Mouse (Mus musculus) T-helper 1 cell (primary cell): ENCODE measurements around the gene BC037034.

Experiments
- in situ Hi-C: fragments of 300-600 bp; cut with MboI, MseI; formaldehyde crosslinking; loops from one replicate; pipeline ENCODE4 v1.15.1; 2025; ENCODE audit warnings: high pct_unique_total_duplicates

The BC037034 gene

DNA sequence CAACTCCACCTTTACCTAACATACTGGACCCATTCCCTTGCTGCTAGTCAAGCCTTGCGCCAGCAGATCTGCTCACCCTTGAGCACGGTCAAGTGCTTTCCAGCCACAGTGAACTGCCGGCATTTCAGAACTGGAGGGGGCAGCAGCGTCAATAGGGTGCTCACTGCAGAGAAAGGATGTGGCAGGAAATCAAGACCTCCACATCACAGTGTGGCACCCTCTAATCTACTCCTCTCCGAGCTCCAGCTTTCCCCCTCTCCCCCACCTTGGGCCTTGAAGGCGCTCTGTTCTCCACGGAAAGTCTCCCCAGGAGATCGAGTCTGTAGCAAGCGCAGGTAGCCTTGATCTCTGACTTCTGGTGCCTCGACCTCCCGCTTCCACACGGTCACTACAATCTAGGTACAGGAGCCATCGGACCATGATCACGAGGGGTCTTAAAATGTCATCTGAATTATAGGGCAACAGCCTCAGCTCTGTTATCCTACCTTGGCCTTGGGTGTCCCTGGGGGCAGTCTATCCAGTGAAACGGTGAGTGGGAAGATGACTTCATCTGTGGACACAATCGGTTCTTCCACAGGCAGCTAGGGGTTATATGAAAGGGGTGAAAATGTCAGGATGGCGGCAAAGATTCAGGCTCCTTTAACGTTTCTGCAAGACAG, 1.1 kb downstream of the BC037034 start:
- in situ Hi-C loops, result no loop called here

DNA sequence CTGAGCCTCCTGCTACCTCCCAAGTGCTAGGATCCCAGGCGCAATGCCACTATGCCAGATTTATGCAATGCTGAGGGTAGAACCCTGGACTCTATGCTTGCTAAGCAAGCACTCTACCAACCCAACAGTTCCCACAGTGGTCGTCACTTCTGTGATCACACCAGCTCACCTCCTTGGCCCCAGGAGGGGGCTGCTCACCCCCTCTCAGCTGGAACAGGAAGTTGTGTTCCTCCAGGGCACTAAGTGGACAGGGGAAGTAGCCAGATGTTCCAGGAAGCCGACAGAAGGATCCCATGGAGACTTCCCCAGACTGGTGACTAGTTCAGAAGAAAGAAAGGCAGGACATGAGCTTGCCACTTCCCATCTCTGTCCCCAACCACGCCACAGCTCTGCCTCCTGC, 1.8 kb downstream of the BC037034 start:
- in situ Hi-C loops, result no loop called here

GRCm38 (mm10) chr5:138260834-138261233, 3.0 kb downstream of the BC037034 start:
- in situ Hi-C loops, result no loop called here

- in situ Hi-C loops, result no loop called here
Measured at GRCm38 (mm10) chr5:138260051-138260450, 3.8 kb downstream of the BC037034 start.

DNA sequence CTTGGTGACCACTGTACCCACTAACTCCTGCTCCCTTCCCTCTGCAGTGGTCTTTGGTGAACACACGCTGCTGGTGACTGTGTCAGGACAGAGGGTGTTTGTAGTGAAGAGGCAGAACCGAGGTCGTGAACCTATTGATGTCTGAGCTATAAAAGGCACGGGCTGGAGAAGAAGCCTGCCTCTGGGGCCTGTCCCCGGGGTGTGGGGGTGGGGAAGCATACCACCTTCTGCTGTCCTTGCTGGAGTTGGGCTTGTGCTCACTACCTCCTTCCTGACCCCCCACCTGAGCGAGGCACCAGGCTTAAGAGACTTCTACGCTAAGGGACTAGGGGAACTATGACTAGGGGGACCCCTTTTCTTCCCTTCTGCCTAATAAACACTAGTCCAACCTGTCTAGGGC, 4.8 kb downstream of the BC037034 start:
- in situ Hi-C loops, result no loop called here

- in situ Hi-C loops, result no loop called here
Measured at GRCm38 (mm10) chr5:138258542-138258941, 5.3 kb downstream of the BC037034 start.

- in situ Hi-C loops, result no loop called here
Measured at GRCm38 (mm10) chr5:138258078-138258477, 5.8 kb downstream of the BC037034 start.

DNA sequence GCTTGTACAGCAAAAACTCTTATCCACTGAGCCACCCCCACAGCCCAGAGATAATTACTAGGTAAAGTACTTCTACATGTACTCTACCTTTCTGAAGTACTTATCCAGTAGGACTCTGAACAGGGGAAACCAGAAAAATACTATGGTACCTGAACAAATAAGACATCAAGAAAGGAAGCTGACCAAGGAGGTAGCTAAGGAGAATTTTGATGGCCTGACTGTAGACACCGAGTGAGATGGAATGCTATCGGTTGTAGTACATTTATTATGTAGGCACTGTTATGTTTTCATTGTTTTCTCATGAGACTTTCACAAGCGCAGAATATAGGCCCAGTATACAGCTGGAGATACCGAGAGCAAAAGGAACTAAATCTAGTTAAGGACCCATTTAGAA, 6.3 kb downstream of the BC037034 start:
- in situ Hi-C loops, result no loop called here

DNA sequence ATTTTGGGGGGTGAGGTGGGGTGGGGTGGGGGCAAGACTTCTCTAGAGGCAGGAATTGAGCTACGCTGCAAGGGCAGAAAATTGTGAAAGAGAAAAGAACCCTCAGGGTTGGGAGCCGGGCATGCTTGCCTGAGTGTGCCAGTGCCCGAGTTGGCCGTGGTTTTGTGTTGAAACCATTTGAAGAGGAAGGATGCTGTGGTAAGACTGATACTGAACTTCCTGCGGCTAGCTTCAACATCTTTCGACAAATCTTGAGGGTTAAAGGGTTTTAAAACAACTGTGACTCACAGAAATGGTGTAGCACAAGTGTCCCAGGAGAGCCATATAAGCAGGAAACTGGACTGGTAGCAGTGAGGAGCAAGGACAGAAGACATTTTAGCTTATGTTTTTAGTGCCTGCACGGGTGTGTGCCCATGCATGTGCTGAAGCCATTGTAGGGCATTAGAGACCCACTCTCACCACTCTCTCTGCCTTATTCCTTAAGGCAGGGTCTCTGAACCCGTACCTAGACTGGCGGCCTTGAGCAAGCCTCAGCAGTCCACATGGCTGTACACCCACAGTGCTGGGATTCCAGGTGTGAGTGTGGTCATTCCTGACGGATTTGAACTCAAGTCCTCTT, 6.8 kb downstream of the BC037034 start:
- in situ Hi-C loops, result no loop called here

GRCm38 (mm10) chr5:138256094-138256467, 7.8 kb downstream of the BC037034 start:
- in situ Hi-C loops, result no loop called here

DNA sequence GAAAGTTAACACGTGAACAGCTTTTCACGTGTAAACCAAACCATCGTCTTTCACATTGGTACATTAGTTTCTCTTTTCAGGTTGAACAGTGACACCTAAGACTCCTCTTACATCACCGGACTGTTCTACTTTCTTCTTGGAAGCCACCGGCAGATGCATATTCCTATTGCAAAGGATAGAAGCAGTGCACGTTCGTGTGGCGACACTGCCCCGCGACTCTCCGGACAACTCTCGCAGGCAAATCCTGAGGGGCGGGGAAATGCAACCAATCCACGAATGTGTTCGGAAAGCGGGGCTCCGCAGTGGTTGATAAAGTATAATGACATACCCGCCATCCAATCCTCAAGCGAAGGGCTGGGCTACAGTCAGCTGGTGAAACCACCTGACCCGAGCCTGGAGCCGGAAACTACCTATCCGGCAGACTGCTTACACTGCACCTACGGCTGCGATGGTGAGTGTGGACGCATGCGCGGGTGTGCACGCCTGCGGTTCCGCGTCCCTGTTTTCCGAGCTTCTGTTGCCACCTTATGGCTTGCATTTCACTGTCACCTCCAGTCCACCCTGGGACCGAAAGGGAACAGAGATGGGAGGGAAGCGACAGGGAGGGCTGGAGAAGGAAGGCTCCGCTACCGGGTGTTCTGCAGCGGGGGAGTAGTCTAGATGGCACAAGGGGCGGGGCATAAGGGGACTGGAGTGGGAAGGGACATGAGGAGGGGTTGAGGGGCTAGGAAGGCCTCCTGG, 8.3 kb downstream of the BC037034 start, which contains the start of gene Lamtor4:
Gene Lamtor4 (plus strand): TSS at position 130 of the 741 bp plus-strand sequence.
- in situ Hi-C loops, result no loop called here

- in situ Hi-C loops, result no loop called here
Measured at GRCm38 (mm10) chr5:138253061-138253460, 10.8 kb downstream of the BC037034 start.

- in situ Hi-C loops, result no loop called here
Measured at GRCm38 (mm10) chr5:138251144-138251543, 12.7 kb downstream of the BC037034 start.

GRCm38 (mm10) chr5:138241511-138241910, 22.3 kb downstream of the BC037034 start:
- in situ Hi-C loops, result no loop called here

DNA sequence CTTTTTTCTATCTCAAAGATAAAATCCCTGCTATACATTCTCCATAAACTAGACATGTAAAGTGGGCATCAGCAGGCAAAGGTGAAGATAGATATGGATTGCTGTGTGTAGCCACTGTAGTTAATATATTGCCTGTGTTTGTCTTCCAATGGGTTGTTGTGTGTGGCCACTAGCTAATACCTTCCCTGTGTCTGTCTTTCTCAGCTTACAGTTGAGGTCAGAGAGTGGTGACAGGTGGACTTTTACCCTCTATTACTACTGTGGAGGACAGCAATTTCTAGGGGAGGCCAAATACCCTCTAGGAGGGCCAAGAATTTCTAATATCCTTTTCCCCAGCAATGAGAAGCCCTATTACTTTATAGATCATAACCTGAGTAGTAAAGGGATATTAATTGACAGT, 29.6 kb downstream of the BC037034 start:
- in situ Hi-C loops, result no loop called here

DNA sequence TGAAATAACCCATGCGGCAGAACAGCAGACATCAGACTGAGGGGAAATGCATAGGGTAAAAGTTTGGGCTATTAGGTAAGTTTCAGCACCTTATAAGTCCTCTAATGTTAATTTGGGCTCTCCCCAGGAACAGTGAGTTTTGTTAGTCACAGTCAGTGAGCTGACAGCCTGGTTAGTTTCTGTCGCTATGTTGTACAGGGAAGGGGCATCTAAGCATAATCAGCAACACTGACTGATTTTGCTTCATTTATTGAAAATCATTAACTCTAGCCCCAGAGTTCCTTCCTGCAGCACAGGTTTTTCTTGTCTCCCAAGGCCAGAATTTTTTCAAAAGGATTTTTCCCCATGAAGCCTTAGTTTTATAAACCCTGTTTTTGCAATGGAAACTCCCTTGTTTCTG, 30.1 kb downstream of the BC037034 start:
- in situ Hi-C loops, result no loop called here

GRCm38 (mm10) chr5:138229511-138229910, 34.3 kb downstream of the BC037034 start:
- in situ Hi-C loops, result no loop called here

- in situ Hi-C loops, result no loop called here
Measured at GRCm38 (mm10) chr5:138228026-138228425, 35.8 kb downstream of the BC037034 start.

- in situ Hi-C loops, result no loop called here
Measured at GRCm38 (mm10) chr5:138227367-138227766, 36.5 kb downstream of the BC037034 start.

DNA sequence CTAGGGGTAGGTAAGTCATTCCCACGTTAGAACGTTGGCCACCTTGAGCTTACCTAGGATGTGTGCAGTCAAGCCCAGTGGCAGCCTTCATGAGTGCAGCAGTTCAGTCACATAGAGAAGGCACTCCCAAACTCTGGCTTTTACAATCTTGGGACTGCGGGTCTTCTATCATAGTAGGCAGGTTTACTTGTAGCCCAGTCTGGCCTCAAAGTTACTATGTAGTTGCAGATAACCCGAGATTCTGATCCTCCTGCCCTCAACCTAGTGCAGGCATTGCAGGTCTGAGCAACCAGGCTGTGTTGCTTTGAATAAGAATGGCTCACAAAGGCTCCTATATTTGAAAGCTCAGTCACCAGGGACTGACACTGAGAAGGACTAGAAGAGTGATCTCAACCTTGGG, 37.3 kb downstream of the BC037034 start:
- in situ Hi-C loops, result no loop called here

GRCm38 (mm10) chr5:138225700-138226099, 38.1 kb downstream of the BC037034 start, which contains the start of gene Nxpe5:
Gene Nxpe5 (plus strand): TSS chr5:138225898.
- in situ Hi-C loops, result no loop called here

DNA sequence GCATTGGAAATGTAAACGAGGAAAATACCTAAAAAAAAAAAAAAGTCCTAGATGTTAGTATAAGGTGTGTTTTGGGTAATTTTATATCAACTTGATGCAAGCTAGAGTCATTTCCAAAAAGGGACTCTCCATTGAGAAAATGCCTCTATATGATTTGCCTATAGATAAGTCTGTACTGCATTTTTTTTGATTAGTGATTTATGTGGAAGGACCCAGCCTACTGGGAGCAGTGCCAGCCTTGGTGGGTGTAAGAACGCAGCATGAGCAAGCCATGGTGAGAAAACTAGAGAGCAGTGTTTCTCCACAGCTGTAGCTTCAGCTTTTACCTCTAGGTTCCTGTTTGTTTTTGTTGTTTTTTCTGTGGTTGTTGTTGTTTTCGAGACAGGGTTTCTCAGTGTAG, 40.5 kb downstream of the BC037034 start:
- in situ Hi-C loops, result no loop called here

GRCm38 (mm10) chr5:138222111-138222510, 41.7 kb downstream of the BC037034 start:
- in situ Hi-C loops, result no loop called here
